Mouse (Mus musculus): Measurements from ENCODE around the gene Mapk12.

Gene Mapk12

DNA sequence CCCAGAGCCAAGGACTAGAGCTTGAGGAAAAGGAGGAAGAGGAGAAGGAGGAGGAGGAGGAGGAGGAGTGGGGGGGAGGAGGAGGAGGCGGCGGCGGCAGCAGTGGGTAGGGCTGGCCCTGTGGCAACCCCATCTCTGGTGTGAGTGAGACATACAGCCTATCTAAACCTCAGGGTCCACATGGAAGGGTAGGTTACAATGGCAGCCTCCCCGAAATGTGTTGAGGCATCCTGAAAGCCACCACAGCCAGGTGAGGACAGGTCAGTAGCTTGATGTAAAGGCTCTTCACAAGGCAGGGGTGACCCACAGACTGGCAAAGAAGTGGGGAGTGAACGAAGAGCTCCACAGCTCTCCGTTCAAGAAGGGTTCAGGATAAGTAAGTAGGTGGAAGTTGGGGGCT lies 2.0 kb downstream of the Mapk12 start:
- DNase-seq (ENCODE audit: low spot score in 2 of 2): no peak

DNA sequence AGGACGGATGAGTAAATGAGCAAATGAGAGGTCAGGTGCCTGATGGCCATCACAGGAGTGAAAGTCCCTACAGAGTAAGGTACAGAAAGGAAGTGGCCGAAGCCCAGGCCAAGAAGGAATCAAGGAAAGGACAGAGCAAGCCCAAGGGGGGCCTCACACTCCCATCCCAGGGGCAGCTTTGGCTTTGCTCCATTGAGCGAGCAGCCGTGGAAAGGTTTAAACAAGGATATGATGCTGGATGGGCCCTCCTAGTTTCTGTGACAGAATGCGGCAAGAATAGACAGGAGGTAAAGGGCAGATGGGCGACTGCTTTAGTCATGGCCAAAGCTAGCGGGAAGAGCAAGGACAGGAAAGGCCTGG lies 2.5 kb downstream of the Mapk12 start:
- no peak for DNase-seq (ENCODE audit: low spot score in 2 of 2)

GRCm38 (mm10) chr15:89137378-89138045 lies 3.0 kb downstream of the Mapk12 start:
- DNase-seq (ENCODE audit: low spot score in 2 of 2): no peak

DNA sequence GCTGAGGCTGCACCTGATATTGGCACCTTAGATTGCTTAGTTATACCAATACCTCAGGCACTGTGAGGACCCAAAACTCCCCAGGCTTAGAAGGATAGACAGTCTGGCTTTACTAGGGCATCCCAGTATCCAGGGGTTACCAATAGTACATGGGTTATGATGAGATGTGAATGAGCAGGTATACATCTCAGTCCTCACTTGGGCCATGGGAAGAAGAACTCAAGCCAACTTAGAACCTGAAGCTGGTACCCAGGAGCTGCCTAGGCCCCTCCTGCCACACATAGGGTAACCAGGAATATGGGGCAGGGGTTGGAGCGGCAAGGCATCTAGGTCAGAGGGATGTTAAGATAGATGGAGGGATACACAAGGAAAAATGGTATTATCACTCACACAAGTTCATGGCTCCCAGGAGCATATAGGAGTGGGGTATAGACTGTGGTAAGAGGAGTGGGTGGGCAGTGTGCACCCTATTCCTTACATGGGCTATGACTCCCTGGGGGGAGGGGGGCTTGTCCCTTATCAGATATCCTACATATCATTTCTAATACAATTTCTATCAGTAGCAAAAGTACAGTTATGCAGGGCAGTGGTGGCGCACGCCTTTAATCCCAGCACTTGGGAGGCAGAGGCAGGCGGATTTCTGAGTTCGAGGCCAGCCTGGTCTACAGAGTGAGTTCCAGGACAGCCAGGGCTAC lies 3.9 kb downstream of the Mapk12 start:
- no peak for DNase-seq (ENCODE audit: low spot score in 2 of 2)

DNA sequence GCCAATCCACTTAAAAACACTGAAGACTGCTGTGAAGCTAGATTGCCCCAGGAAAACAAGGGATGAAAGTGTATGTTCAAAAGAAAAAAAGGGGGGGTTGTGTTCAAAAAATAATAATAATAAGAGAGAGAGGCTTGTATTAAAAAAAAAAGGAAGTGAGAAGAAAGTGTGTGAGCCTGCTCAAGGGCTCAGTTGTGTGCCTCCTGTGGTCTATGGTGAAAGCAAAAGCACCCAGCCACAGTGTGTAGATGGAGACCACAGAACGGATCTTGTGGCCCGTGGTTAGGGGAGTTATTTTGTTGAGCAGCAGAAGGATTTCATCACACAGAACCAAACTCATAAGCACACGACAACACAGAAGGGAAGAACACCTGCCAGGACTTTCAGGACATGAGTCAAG lies 9.2 kb downstream of the Mapk12 start:
- no peak for DNase-seq (ENCODE audit: low spot score in 2 of 2)

DNA sequence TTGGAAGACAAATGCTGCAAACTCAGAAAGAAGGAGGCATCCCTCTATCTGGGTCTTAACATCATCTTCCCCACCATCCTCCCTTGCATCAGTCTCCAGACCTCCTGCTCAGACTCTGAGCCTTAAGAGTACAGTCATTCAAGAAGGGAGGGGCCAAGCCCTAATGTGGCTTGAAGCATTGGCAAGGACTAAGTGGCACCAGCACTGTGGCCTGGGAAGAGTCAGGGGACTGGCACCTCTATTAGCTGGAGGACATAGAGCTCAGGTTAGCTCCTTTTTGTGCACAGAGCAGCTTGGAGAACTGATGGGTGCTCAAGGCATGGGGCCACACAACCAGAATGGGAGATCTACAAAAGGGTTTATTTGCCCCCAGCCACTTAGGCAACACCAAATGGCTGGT lies 10.3 kb downstream of the Mapk12 start:
- DNase-seq (ENCODE audit: low spot score in 2 of 2): no peak

DNA sequence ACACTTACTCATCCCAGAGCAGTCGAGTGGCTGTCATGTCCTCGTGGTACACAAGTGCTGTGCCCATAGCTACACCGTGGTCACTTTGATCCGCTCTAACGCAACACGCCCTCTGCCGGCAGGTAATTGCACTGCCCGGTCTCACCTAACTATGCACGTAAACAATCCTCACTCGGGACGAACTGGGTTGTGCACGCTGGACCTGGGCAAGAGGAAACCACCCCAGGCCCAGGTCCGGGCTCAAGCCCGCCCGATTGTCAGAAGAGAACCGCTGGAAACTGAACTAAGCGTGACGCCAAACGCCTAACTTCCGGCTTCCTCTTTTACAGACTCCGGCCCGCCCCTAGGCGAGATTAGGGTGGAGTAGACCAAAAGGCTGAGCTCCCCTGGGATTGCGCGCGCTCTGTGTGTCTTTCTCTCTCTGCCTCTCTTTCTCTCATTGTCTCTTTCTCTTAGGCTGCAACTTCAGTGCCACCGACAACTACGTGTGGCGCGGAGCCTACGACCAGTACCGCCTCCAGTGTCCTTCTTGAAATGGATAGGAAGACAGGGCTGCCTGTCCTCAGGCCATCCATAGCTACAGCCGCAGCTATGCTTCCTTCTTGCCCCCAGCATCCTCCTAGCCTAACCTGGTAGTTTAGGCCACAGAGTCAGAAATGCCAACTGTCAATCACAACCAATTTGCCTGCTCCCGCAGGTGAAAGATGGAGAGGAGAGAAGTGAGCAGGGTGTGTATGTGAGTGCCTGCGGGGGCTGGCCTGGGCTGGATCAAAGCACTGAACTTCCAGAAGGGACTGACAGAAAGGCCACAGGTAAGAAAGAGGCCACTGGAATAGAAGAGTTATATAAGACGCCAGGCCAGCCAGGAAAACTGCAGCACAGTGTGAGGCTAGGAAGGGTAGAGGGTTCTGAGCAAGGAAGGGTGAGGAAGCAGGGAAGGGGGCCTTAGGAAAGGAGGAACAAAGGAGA lies 11.8 kb downstream of the Mapk12 start, which contains the start of gene Hdac10:
Gene Hdac10, minus strand, starts transcription at position 319 of the 969 bp plus-strand sequence.
- peak; percentile 59 to 89 for DNase-seq (ENCODE audit: low spot score in 2 of 2)

- no peak for DNase-seq (ENCODE audit: low spot score in 2 of 2)
Observed at GRCm38 (mm10) chr15:89127364-89127940, 13.1 kb downstream of the Mapk12 start.

- DNase-seq (ENCODE audit: low spot score in 2 of 2): no peak
Observed at GRCm38 (mm10) chr15:89126622-89127021, 13.9 kb downstream of the Mapk12 start.

DNA sequence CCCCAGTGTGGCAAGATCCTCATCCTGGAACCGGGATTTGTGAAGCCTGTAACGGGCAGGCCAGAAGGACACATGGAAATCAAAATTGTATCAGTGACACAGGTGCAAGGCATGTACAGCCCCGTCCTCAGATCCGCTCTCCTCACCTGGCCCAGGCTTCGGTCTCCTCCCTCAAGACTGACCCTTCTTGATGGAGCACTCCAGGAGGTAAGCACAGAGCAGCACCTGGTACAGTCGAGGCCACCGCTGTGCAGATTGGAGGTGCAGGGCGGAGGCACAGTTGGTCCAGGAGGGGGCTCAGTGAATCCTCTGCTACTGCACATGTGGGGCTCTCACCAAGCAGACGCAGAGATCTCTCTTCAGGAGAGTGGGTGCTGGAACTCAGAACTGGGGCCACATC lies 15.2 kb downstream of the Mapk12 start:
- no peak for DNase-seq (ENCODE audit: low spot score in 2 of 2)

DNA sequence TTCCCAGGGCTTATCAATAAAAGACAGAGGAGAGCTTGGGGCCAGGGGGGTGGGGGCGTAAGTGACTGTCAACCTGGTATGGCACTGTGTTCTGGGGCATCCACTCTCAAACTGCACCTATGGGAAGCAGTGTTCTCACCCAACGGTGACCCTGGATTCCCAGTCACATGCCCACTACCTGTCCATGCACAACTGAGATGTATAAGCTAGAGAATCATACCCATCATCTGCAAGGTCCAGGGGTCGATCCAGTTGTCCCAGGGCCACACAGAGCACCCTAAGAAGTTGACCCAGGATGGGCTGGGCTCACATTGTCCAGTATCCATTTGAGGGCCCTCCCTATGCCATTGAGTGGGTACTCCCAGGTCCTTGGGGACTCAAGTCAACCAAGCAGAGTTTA lies 16.2 kb downstream of the Mapk12 start:
- no peak for DNase-seq (ENCODE audit: low spot score in 2 of 2)

DNA sequence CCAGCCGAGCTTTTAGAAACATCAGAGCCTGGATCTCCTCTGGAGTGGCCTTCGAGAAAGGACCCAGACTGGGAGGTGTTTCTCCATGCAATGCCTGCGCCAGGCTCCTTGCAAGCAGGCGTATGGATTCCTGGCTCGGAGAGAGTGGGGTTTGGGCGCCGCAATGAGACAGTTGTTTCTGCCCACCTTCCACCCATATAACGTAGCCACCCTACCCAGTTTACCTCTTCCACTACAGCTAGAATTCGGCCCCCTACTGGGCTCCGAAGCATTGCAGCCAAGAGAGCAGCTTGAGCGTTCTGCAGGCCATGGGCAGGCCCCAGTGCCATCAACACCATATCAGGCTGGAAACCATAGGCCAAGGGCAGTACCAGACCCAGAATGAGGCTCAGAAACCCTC lies 16.9 kb downstream of the Mapk12 start:
- peak in 1 of 2 experiments; percentile 71 for DNase-seq (ENCODE audit: low spot score in 2 of 2)

- peak; percentile 90 to 96 for DNase-seq (ENCODE audit: low spot score in 2 of 2)
Observed at GRCm38 (mm10) chr15:89122649-89123366, 17.7 kb downstream of the Mapk12 start, which contains the start of gene Tubgcp6. Tubgcp6 (minus strand) TSS chr15:89123112.

GRCm38 (mm10) chr15:89118007-89118406 lies 22.5 kb downstream of the Mapk12 start:
- DNase-seq (ENCODE audit: low spot score in 2 of 2): no peak

DNA sequence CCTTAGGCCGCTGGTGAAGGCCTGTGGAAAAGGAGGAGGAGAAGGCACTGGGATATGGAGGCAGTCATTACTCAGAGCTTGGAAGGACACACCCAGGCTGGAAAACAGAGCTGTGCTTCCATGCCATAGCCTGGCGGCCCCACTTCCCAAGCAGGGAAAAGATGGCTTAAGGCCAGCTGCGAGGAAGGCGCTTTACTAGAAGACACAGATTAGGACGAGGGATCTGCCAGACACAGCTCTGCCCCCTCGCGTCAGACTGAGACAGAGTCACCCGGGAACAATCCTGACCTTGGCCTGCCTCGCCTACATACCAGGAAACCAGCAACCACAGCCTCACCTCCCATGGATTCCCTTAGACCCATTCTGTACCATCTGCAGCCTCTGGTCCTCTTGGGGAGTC lies 30.4 kb downstream of the Mapk12 start:
- no peak for DNase-seq (ENCODE audit: low spot score in 2 of 2)

GRCm38 (mm10) chr15:89106976-89107375 lies 33.5 kb downstream of the Mapk12 start:
- DNase-seq (ENCODE audit: low spot score in 2 of 2): no peak

DNA sequence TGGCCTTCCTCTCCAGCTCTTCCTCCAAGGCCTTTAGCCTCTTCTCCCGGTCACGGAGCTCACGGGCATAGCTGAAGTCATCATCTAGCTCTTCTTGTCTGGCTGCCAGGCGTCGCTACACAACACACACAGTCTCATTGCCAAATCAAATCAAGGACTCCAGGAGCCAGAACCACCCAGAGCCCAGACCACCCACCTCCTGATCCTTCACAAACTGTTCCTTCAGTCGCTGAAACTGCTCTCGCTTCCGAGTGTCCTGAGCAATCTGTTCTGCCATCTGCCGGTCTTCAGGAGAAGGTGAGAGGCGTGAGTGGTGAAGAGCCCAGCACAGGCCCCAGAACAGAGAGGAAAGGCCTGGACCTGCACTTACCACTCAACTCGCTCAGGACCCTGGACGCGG lies 34.4 kb downstream of the Mapk12 start:
- DNase-seq (ENCODE audit: low spot score in 2 of 2): peak in 1 of 2 experiments; percentile 63

DNA sequence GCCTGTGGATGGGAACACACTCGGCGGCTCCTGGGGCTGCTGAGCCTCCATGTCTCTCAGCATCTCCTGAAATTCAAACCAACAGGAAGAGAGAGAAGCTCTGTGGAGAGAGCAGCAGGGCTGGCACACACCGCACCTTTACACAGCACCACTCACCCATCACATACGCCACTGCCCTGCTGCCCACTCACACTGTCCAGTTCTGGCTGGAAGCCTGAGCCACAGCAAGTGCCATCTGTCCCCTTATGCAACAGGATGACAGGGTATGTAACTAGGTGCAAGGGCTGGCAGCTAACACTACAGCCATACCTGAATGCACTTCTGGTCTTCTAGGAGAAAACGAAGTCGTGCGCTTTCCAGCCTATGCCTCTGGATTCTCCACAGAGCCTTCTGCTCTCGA lies 36.1 kb downstream of the Mapk12 start:
- peak in 1 of 2 experiments; percentile 73 for DNase-seq (ENCODE audit: low spot score in 2 of 2)

DNA sequence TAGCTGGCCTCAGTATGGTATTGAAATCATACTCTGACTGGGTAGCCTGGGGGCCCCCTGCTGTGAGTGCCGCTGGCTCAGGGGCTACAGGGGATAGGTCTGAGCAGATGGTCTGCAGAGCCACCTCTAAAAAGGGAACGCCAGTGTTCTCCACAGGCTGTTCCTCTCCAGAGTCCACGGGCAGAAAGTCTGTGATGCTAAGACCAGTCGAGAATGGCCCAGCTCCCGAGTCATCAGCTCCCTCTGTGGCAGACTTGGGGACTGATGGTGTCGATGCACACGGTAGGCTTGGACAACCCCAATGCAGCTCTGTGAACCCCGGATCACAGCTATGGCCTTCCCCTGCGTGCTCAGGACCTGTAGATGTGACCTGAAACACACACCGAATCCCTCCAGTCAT lies 36.6 kb downstream of the Mapk12 start:
- DNase-seq (ENCODE audit: low spot score in 2 of 2): no peak

GRCm38 (mm10) chr15:89102646-89103045 lies 37.9 kb downstream of the Mapk12 start:
- no peak for DNase-seq (ENCODE audit: low spot score in 2 of 2)

DNA sequence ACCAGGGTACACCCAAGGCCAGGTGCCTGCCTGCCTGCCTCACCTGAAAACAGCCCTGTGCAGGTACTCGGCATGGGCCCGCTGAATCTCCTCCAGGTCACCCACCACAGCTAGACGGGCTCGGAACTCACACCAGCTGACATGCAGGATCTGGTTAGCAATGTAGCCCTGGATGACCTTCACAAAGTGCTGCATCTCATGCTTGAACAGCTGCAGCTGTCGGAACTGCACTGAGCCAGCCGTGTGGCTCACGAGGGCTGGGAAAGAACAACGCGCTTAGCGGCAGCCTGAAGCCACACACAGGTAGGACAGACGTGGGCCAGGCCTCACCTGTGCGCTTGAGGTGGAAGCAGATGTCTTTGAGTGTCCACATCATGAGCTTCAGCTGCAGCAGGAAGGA lies 39.7 kb downstream of the Mapk12 start:
- DNase-seq (ENCODE audit: low spot score in 2 of 2): no peak

Measured in left cerebral cortex, adult 9 months (tissue).